Mouse (Mus musculus) midbrain, postnatal 0 days (tissue): ENCODE results near the gene Adgrg5. TPM values are rescaled to one million over a fixed set of nuclear protein-coding genes. Genes with fewer than 3 reads are reported as not detected.
A peak's percentile ranks its signal among the peaks of the same experiment; 100 is the strongest.

Experiments used
- ATAC-seq: fragments of 200-750 bp; cut with Nextera tagmentation; 2 replicates; pipeline ENCODE4 v1.8.0; 2017; ENCODE audit warnings: moderate number of reproducible peaks, mild to moderate bottlenecking, moderate TSS enrichment, moderate library complexity; ENCODE audit not compliant: low FRiP score
- DNase-seq: peaks from one replicate; pipeline ENCODE4 v3.0.0-alpha.2; 2015; ENCODE audit warnings: low spot score
- H3K27ac ChIP-seq: fragments of 300-500 bp; sonication (generic); 2 replicates; pipeline ENCODE4 v1.5.1; 2014; ENCODE audit warnings: low read depth, mild to moderate bottlenecking, low read length, mixed read lengths
- H3K27me3 ChIP-seq: fragments of 300-500 bp; sonication (generic); 2 replicates; pipeline ENCODE4 v1.6.1; 2014; ENCODE audit warnings: low read length, control low read depth, mixed read lengths; ENCODE audit not compliant: insufficient read depth
- H3K36me3 ChIP-seq: fragments of 300-500 bp; sonication (generic); 2 replicates; pipeline ENCODE4 v1.6.1; 2014; ENCODE audit warnings: low read length, control low read depth, mixed read lengths; ENCODE audit not compliant: insufficient read depth
- H3K4me1 ChIP-seq: fragments of 300-500 bp; sonication (generic); 2 replicates; pipeline ENCODE4 v1.6.1; 2014; ENCODE audit warnings: mild to moderate bottlenecking, control low read depth, antibody characterized with exemption, low read length, mixed read lengths; ENCODE audit not compliant: insufficient read depth
- H3K4me2 ChIP-seq: fragments of 300-500 bp; sonication (generic); 2 replicates; pipeline ENCODE4 v1.6.1; 2014; ENCODE audit warnings: low read depth, mild to moderate bottlenecking, low read length, mixed read lengths; ENCODE audit not compliant: poor library complexity, severe bottlenecking
- H3K4me3 ChIP-seq: fragments of 300-500 bp; sonication (generic); 2 replicates; pipeline ENCODE4 v1.5.1; 2014; ENCODE audit warnings: low read depth, mild to moderate bottlenecking, low read length, moderate library complexity
- H3K9ac ChIP-seq: fragments of 300-500 bp; sonication (generic); replicated peaks from 2 replicates; pipeline ENCODE4 v1.6.1; 2014; ENCODE audit warnings: mild to moderate bottlenecking, low read length, moderate library complexity, mixed read lengths; ENCODE audit not compliant: poor library complexity, severe bottlenecking
- H3K9me3 ChIP-seq: fragments of 300-500 bp; sonication (generic); 2 replicates; pipeline ENCODE4 v1.6.1; 2016; ENCODE audit warnings: low read length, control low read depth
- CTCF ChIP-seq: IDR thresholded peaks from 2 replicates; pipeline ENCODE4 v1.5.1; 2016; ENCODE audit warnings: antibody characterized with exemption, mild to moderate bottlenecking
- WGBS: fragments of 180-500 bp; shearing (Covaris S2); extraction: QIAGEN DNeasy Blood & Tissue Kit; methylation state at CpG from one replicate; pipeline ENCODE4 v1.1.7; 2014; 5-methylcytosine and 5-hydroxymethylcytosine counted together
- polyA plus RNA-seq: library from polyadenylated mRNA; unstranded; fragments of >200 nt; fragmentation: Nextera tagmentation; extraction: Ambion mirVana; gene quantifications from 2 replicates; pipeline ENCODE4 v1.2.1, GENCODE M21; 2015
- total RNA-seq: library from RNA; depleted of rRNA; stranded (reverse); fragments of >200 nt; gene quantifications from 2 replicates; pipeline ENCODE4 v1.2.3, GENCODE M21; 2014

Adgrg5 gene
- total and polyA plus RNA-seq, 2 experiments from 2014 or later = 0.17 TPM; not detected in 1

- peak overlapping the region; percentile 24 for H3K4me3 ChIP-seq
- no peaks in the 10 kb centered on the region for H3K27me3 ChIP-seq
- H3K9me3 ChIP-seq = no peaks in the 10 kb centered on the region
- no peak overlapping the region for H3K27ac ChIP-seq
- TF ChIP-seq CTCF = no peak
- WGBS = 24% methylated on average over 17 of the region's 17 CpGs
- H3K9ac ChIP-seq = 0 out of 2 replicates have a peak overlapping the region, but pooled peaks have one; percentile 36
- H3K36me3 ChIP-seq = no peaks in the 10 kb centered on the region
- DNase-seq (no peak), ATAC-seq (0 out of 2 replicates have a peak, but pooled peaks have one; percentile 4)
- H3K4me2 ChIP-seq = peak overlapping the region; percentile 41
- H3K4me1 ChIP-seq = peaks cover 6% of the 10 kb centered on the region; the same call in 1 of the 2 replicates
Measured at GRCm38 (mm10) chr8:94976651-94977417, 53.3 kb downstream of the Adgrg5 start.

- TF ChIP-seq CTCF = no peak
- Histone ChIP-seq H3K27me3 (no peaks in the 10 kb centered on the region), H3K4me3 (peak overlapping the region; percentile 24; the same call in 1 of the 2 replicates), H3K4me1 (peaks cover 12% of the 10 kb centered on the region; the same call in 1 of the 2 replicates), H3K4me2 (peak overlapping the region; percentile 41), H3K9ac (no peak overlapping the region), H3K27ac (no peak overlapping the region), H3K36me3 (no peaks in the 10 kb centered on the region), H3K9me3 (no peaks in the 10 kb centered on the region)
- ATAC-seq (0 out of 2 replicates have a peak, but pooled peaks have one; percentile 25), DNase-seq (no peak)
- 13% methylated on average over 9 of the region's 9 CpGs for WGBS
Measured at GRCm38 (mm10) chr8:94978131-94978530, 54.6 kb downstream of the Adgrg5 start.

GRCm38 (mm10) chr8:94978593-94979319 lies 55.3 kb downstream of the Adgrg5 start:
- Histone ChIP-seq H3K36me3 (no peaks in the 10 kb centered on the region), H3K4me3 (peak overlapping the region; percentile 24; the same call in 1 of the 2 replicates), H3K4me2 (no peak overlapping the region; the same call in 1 of the 2 replicates), H3K4me1 (peaks cover 13% of the 10 kb centered on the region; the same call in 1 of the 2 replicates), H3K27ac (no peak overlapping the region), H3K9me3 (no peaks in the 10 kb centered on the region), H3K27me3 (no peaks in the 10 kb centered on the region), H3K9ac (no peak overlapping the region)
- ATAC-seq (no peak), DNase-seq (no peak)
- WGBS = 67% methylated on average over 13 of the region's 13 CpGs
- TF ChIP-seq CTCF = no peak

GRCm38 (mm10) chr8:94980176-94980575 lies 56.7 kb downstream of the Adgrg5 start:
- H3K4me1 ChIP-seq = peaks cover 23% of the 10 kb centered on the region; the same call in 1 of the 2 replicates
- H3K27me3 ChIP-seq = no peaks in the 10 kb centered on the region
- no peak overlapping the region for H3K9ac ChIP-seq
- H3K27ac ChIP-seq = no peak overlapping the region
- no peak overlapping the region for H3K4me2 ChIP-seq
- DNase-seq (no peak), ATAC-seq (no peak)
- 97% methylated on average over 5 of the region's 5 CpGs for WGBS
- H3K9me3 ChIP-seq = no peaks in the 10 kb centered on the region
- no peaks in the 10 kb centered on the region for H3K36me3 ChIP-seq
- no peak overlapping the region for H3K4me3 ChIP-seq
- TF ChIP-seq CTCF = no peak

GRCm38 (mm10) chr8:94980976-94981375 lies 57.5 kb downstream of the Adgrg5 start:
- 0 out of 2 replicates have a peak, but pooled peaks have one; percentile 10 for TF ChIP-seq CTCF
- Histone ChIP-seq H3K9ac (no peak overlapping the region), H3K36me3 (no peaks in the 10 kb centered on the region), H3K4me3 (no peak overlapping the region), H3K27me3 (no peaks in the 10 kb centered on the region), H3K4me1 (peaks cover 27% of the 10 kb centered on the region), H3K27ac (no peak overlapping the region), H3K9me3 (no peaks in the 10 kb centered on the region), H3K4me2 (no peak overlapping the region)
- no peak for DNase-seq
- WGBS = 65% methylated on average over 8 of the region's 8 CpGs
- no peak for ATAC-seq

GRCm38 (mm10) chr8:94981848-94982247 lies 58.4 kb downstream of the Adgrg5 start:
- ATAC-seq = no peak
- H3K4me3 ChIP-seq = no peak overlapping the region
- no peaks in the 10 kb centered on the region for H3K36me3 ChIP-seq
- DNase-seq = peak; percentile 85
- H3K27me3 ChIP-seq = no peaks in the 10 kb centered on the region
- no peak overlapping the region for H3K4me2 ChIP-seq
- peaks cover 34% of the 10 kb centered on the region for H3K4me1 ChIP-seq
- peak overlapping the region; percentile 51; the same call in 1 of the 2 replicates for H3K27ac ChIP-seq
- H3K9ac ChIP-seq = no peak overlapping the region
- H3K9me3 ChIP-seq = no peaks in the 10 kb centered on the region
- WGBS = 48% methylated on average over 7 of the region's 7 CpGs
- no peak for TF ChIP-seq CTCF
